Mouse (Mus musculus) layer of hippocampus, postnatal 10 days (tissue): ENCODE results near the gene Slc35f3. TPM values are rescaled to one million over a fixed set of nuclear protein-coding genes. Genes with fewer than 3 reads are reported as not detected.

ENCODE experiments used
- DNase-seq, 2 experiments: peaks; one replicate each; pipeline ENCODE4 v3.0.0; 2021; ENCODE audit warnings: low spot score in 2 of 2
- long read RNA-seq: library from polyadenylated mRNA; stranded (forward); transcript quantifications from one replicate; pipeline ENCODE4 v2.0.0, GENCODE M21; 2023
- total RNA-seq, 2 experiments: library from RNA; stranded (reverse); gene quantifications; 2 replicates each; pipeline ENCODE4 v1.2.3; 2021

The Slc35f3 gene
- 10 to 100 TPM; 30.4 to 31.0 TPM for total RNA-seq
- long read RNA-seq, transcript Slc35f3-201 (7 exons, 2,309 nt), result major isoform, 10 of 28 reads
- long read RNA-seq, partial matches to known transcripts, result 10 of 28 reads
- long read RNA-seq, other reads (novel, unspliced or antisense), result 8 of 28 reads

DNA sequence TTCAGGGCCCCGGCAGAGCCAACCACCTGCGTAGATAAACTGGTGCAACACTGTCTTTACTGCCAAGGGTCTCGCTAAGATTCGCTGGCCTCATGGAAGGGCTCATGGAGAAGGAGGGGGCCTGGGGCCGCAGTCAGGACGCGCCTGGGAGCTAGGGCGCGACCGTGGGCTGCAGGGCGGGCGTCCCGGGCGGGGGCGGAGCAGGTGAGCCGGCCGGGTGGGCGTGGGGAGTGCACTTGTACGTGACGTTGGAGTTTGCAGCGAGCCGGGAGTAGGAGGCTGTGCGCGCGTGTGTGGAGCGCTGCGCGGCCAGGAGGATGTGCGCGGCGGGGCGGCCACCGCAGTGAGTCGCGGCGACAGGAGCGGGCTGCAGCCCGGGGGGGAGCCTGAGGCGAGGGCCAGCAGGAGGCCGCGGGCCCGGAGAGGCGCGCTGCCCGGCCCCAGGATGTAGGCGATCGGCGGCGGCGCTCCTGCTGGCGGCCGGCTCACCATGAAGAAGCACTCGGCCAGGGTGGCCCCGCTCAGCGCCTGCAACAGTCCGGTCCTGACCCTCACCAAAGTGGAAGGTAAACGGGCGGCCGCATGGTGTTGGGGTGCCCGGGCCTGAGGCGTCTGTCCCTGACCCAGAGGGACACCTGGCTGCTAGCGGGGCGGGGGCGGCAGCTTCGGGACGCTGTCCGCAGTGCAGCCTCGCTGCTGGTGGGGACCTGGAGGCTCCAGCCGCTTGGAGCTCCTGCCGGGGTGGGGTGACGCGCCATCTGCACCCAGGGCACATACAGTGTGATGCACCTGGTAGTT lies at the start of gene Slc35f3:
Gene Slc35f3 (plus strand): TSS at position 263 of the 798 bp plus-strand sequence.
- DNase-seq, result peak; percentile 48 to 61

DNA sequence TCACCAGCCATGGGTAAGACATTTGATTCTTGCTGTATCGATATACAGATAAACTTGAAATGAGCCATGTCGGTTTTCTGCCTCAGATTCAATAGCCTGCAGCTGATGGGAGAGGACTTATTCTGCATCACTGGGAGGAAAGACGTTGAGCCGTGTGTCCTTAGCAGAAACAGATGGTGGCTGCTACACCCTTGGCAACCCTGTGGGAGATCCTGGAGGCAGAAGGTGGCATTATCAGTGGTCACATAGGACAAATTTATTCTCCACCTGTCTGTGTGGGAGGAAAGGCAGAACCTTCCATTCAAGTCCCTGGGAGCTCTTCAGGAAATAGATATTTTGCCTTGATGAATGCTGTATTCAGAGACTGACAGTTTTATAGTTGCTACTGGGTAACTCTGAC lies 47.9 kb upstream of the Slc35f3 start:
- DNase-seq, result no peak

DNA sequence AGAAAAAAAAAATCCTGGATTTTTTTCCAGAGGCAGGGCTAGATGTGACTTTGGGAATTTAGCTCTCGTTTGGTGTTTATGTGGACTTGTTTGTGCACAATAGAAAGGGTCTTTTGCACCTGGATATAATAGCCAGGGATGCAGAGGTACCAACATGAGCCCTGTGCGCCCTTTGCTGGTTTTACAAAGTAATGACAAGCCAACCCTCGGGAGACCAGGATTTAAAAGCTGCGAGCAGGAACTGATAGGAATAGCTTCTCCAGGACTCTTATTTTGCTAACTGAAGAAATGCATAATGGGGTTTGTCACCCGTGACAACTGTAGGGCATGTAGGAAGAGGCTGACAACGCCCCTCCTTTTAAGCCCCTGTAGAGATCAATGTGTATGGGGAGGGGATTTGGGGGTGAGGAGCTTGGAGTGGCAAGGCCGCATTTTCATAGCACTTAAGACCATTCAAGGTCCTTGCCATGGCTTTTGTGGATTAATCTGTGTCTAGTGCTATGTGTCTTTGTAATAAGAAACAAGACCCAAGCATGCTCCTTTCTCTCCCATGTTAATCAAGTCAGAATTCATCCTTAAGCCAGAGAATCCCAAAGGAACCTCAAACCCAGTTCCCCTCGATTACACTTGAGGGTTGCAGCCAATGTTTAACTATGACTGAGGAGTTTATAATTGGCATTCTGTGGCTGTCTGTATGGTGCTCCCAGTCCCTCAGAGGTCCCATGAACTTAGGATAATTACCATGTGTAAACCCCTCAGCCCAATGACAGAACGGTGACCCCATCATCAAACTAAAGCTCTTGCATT lies 41.6 kb upstream of the Slc35f3 start:
- DNase-seq, result peak in 1 of 2 experiments; percentile 35

DNA sequence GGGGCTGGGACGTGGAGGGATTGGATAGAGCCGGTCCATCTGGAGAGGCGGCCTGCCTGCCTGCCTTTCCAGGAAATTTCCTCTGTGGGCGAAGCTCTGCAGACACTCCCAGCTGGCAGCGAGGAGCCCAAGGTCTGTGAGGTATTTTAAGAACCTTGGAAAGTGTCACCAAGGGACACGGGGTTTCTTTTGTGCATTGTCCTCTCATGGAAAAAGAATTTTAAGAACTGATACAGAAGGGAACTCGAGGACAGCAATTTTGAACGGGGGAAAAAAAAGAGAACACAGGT lies 41.0 kb upstream of the Slc35f3 start:
- DNase-seq, result peak in 1 of 2 experiments; percentile 33

DNA sequence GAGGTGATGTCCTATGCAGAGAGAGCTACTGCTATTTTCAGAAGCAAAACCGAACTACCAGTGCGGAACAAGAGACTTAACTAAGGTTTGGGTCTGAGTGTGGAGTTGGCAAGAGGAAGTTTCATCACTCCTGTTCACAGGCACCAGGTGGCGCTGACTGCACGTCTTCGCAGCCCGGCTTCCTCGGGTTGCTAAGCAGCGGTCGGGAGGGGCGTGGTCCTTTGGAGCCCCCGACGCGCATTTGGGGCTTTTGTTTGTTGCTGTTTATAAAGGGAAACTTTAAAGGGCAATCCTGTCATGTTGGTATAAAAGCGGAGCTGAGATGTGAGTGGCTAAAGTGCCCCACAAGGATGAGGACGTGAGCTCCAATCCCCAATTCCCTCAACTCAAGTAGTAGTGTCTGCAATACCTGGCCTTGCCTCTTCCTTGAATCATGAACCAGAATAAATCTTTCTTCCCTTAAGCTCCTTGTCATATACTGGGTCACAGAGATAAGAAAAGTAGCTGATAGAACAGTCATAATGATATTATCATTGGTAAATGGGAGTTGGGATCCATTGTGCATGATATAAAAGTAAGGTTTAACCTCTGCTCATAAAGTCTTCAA lies 40.1 kb upstream of the Slc35f3 start:
- peak; percentile 86 to 89 for DNase-seq

DNA sequence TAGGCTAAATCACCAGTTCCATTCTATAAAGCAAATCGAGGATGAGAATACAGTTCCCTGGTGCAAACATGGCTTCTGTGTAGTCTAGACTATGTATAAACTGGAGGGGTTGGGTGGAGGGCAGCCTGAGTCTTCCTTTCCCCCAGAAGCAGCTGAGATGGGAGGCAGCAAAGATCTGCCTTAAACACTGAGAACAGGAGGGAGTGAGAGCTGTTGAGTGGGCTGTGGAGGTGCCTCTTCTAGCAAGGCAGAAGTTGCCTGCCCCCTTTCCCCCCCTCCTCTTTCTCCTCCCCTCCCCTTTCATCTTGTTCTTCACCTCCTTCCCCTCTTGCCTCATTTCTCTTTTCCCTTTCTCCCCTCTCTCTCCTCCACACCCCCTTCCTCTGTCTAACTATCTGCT lies 33.2 kb upstream of the Slc35f3 start:
- no peak for DNase-seq

DNA sequence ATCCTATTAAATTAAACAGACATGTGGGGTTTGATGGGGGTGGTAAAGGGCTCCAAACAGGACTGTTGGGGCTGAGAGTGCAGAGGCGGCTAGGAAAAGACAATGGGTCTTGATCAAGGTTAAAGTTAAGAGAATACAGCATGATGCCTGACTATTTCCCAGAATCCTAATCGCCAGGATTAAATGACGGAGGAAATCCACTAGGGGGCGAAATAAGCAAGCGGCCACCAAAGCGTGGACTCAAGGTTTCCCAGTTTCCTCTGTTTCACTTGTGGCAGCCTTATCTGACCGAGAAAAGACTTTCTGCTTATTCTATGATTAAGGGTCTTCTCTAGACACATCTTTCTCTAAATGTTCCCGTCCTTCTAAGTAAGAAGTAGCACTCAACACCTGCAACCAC lies 31.2 kb upstream of the Slc35f3 start:
- DNase-seq, result no peak

DNA sequence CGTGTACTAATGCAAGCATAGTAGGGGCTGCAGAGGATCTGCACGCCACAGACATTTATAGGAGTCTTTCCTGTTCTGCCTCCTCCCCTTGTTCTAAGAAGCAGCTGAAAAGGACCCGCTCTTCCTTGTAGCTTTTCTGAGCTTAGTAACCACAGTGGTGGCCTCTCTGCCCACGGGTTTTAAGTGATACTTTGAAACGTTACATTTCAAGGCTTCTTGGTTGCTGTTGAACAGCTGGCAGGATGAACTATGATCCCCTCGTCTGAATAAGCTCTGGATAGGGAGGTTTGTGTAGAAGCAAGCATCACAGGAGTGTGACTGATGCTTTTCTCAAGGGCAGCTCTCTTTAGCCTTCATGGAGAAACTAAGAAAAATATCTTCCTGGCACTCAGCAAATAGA lies 28.6 kb upstream of the Slc35f3 start:
- no peak for DNase-seq

DNA sequence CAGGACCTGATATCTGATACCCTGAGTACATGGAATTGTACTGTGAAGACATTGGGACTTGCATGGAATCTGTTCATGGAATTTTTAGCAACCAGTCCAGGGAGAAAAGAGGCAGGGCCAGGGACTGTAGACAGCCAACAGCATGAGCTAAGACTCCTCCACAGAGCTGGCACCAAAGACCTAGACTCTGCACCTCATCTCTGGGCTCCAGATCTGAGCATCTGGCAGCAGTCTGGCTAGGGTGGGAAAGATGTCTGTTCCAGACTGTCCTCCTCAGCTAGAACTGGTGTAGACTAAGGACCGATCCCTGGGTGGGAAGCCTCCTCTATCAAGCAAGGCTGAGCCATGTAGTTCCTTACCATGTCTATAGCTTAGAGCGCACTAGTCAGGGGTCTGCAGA lies 25.9 kb upstream of the Slc35f3 start:
- DNase-seq, result peak; percentile 16 to 26

DNA sequence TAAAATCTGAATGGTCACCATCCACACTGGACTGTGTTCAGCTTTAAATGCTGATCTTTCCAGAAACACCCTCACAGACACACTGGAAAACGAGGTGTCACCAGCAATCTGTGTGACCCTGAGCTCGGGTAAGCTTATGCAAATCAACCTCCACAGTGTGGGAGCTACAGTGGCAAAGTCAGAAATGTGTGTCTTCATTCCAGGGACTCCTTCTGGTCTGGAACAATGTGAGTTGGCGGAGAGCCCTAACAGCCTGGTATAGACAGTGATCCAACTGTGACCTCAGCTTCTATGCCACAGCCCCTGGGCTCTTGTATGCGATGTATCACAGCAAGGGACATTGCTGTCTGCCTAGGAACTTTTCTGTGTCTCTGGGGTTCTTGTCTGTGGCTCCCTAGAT lies 25.3 kb upstream of the Slc35f3 start:
- peak; percentile 49 to 55 for DNase-seq

DNA sequence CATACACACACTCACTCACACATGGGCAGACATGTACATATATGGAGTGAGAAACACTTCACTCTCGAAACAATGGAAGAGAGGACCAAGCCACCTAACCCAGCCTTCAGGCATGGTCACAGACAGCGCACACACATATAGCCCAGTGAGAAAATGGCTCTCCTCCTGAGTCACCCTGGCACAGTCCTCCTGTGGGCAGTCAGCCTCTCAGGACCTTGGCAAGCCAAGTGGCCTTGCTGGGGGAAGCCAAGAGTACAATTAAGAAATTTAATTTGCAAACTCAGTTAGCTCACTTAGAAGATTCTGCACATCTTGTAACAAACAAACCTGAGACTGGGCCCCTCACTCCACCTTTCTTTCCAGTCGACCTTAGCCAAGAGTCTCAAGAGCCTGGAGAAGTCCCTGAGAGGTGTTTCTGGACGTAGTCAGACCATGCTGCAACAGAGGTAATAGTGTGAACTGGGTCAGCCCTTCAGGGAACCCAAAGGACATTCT lies 23.4 kb upstream of the Slc35f3 start:
- DNase-seq, result no peak

DNA sequence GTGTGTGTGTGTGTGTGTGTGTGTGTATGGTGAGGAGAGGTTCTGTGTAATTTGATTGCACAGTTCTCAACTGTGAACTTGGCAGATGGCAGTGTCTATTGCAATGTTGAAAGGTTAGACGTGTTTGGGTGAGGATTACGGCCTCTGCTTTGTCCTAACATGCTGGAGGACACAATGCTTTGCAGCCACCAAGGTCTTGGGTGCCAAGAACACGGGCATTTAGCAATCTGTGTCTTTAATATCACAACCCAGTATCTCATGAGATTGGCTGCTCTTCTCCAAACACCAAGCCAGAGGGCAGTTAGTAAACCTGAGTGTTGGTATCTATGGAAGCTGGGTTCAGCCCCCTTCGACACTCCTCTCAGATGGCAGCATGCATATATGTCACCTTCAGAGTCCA lies 22.5 kb upstream of the Slc35f3 start:
- DNase-seq, result no peak

DNA sequence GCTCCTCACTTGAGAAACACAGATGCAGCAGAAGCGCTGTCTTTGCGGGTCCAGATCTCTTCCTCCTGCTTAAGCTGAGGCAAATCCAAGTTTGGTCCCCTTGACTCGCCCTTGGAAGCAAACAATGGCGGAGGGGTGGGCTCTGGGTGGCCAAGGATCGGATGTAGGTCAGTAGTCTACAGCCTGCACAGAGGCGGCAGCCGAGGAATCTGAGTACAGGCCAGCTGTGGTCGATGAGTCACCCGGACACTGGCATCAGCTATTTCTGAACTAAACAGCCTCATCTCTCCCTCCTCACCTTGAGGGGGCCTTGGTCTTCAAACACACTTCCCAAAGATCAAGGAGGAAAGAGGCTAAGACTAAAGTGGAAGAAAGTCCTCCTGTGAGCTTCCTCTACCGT lies 6.4 kb upstream of the Slc35f3 start:
- DNase-seq, result no peak

DNA sequence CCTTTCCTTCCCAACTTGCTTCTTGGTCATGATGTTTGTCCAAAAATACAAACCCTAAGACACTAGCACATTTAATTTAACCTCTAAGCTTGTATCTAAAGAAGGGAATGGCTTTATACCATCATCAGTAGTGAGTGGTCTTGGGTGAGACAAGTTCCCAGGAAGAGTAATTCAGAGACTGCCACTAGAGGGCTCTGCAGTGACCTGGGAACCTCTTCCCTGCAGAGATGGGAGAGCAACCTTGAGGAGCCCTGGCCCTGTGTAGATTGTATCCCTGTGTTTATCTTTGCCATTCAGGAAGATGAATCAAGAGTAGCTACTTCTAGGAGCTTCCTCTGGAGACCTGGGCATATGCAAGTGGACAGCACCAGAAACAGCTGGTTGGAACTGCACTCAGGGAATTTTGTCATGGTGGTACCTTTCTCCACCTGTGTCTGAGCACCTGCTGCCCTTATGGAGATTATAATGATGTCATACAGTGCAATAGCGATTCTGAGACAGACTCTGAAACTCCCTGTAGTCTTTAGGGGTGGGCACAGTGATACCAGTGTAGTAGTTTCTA lies 993 bp upstream of the Slc35f3 start:
- DNase-seq, result peak; percentile 42 to 58

DNA sequence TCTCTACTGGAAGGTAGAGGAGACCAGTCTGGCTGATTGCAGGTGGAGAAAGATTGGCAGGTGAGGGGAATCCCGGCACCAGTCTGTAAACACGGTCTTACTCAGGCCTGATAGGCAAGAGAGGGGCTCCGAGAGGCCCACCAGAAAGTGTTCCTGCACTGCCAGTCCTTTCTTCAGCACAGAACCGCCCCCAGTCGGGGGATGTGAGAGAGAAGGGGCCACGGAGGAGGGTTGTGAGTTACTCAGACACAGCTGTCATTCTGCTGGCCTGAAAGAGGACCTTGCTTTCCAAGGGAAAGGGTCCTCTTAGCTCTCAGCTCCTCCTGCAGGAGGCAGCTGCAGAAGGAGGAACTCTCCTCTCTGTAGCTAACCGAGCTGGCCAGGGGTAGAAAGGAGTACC lies 975 bp downstream of the Slc35f3 start:
- DNase-seq, result peak; percentile 9 to 27

DNA sequence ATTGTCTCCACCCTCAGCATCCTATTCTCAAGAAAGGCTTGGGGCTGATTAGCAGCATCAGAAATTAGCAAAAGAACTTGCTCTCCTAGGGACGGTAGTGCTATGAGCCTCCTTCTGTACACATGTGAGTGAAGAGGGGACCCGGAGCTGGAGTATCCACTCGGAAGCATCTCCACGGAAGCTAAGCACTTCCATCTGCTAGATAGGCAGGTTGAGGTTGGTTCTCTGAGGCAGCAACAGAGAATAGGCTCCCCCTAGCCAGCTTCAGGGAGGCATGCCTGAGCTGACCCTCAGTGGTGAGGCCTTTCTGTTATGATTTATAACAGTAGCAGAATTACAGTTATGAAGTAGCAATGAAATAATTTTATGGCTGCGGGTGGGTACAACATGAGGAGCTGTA lies 2.0 kb downstream of the Slc35f3 start:
- no peak for DNase-seq

DNA sequence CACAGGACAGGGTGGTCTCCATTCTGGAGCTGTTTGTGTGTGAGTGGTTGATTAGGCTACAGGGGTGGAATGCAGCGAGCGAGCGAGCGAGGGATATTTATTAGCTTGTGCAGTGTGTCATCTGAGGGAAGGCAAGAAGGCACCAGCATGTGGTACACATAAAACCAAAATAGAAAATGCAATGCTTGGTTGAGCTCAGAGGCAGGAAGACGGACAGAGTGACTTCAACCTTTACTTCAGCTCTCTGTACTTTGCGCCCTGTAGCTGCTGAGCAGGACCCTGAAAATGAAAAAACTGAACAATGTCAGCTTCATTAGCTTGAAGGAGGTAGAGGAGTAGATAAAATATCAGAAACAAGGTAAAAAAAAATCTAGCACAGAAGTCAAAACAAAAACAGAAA lies 3.2 kb downstream of the Slc35f3 start:
- no peak for DNase-seq

DNA sequence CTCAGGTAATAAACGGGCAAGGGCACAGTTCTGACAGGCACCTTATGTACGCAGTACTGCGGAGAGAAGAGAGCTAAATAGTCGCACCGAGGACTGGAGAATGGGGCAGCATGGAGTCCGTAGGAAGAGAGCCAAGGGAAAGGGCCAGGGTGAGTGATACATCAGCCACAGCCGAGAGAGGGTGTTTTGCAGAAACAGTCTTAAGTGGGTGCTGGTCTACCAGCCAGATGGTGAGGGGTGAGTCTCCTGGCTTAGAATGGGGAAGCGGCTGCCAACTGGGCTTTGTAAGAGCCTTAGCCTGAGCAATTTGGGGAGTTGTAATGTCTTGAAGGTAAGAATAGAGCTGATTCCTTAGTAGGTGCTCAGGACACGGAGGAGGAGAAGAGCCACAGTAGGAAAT lies 8.8 kb downstream of the Slc35f3 start:
- no peak for DNase-seq

DNA sequence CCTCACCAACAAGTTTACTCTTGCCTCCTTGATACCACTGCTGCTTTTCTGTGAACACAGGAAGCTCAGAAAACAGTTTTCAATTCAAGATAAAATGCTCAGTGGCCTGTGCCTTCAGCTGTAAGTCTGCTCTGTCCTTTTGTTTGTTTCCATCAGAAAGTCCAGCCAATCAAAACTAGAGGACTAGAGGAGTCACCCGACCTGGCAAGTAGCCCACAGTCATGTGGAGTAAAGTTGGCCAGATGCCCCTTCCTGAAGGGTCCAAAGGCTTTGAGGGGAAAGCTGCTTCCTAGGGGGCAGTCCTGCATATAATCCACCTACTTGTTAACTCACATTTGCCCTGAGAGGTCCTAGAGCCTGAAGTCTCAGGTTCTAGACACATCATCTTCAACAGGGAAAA lies 10.7 kb downstream of the Slc35f3 start:
- DNase-seq, result peak; percentile 60 to 63

DNA sequence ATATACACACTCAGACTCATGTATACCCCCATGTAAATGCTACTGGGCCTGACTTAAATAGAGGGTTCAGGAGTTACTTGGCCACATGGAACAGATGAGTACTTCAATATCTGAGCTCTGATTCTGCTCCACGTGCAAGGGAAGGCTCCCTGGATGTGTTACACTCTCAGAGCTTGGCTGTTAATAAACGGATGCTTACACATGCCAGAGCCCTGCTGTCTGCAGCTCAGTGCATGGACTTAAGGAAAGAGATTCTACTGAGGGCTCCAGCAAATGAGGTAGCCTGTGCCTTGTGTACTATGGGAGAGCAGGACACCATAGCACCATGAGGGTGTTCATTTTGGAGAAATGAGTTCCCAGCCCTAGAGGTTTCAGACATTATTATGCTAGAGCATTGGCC lies 26.6 kb downstream of the Slc35f3 start:
- DNase-seq, result no peak

DNA sequence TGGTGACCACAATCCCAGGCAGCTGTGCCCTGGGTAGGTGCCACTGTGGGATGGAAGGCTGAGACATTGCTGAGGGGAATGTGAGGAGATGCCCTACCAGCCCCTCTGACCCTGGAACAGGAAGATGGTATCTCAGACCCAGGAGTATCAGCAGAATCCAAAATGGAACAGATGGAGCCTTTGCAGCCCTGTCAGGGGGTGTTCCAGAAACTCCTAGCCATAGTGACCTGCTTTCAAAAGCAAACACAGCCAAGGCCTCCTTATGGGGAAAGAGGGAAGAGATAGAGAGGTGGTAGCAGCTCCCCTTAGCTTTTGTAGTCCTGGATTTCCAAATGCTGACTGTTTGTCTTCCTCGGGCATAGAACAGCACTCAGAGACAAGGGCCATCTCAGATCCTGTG lies 27.8 kb downstream of the Slc35f3 start:
- DNase-seq, result no peak

DNA sequence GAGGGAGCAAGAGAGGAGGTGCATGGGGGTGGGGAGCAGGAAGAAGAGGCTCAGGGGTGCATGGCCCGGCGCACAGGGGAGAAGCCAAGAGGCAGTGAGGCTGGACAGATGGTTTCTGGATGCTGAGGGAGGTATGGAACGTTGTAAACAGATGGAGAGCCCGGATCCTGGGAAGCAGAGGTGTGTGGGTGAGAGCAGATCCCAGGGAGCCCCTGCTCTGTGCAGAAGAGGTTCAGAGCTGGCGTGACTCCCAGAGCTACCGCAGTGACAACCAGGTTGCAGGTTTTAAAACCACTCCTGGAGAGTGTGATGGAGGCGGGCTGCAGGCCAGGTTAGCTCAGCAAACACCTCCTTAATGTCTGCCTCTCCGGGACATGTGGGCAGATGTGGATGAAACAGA lies 28.4 kb downstream of the Slc35f3 start:
- peak; percentile 24 to 42 for DNase-seq
